Mouse (Mus musculus) colon, adult 2 months (tissue): ENCODE results near the gene Spock1. TPM values are rescaled to one million over a fixed set of nuclear protein-coding genes. Genes with fewer than 3 reads are reported as not detected.

Experiments used
- polyA plus RNA-seq: library from polyadenylated mRNA; depleted of rRNA; stranded (reverse); fragments of >200 nt; gene quantifications from 2 replicates; pipeline ENCODE4 v1.2.3, GENCODE M21; 2012; rRNA removed

Gene Spock1
- polyA plus RNA-seq, result 0.77 and 1.3 TPM in 2 replicates

DNA sequence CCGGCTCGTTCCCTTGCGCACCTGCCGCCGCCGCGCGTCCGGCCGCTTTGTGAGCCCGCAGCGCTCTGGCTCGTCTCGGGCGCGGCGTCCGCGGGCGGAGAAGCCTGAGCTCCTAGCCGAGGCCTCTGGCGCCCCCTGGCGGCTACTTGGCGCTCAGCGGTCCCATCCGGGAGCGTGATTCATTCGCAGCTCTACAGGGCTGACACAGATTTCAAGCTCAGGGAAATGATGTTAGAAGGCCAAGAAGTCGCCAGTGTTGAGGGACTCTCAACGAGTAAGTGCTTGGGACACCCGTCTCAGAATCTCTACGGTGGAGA is at the start of gene Spock1:
TSS of gene Spock1 (minus strand) at position 67 of the 317 bp plus-strand sequence.

Other genes starting within 250 kb of the Spock1 start
- gene Klhl3, start 205.3 kb upstream of the Spock1 start, polyA plus RNA-seq, result 0.69 and 0.80 TPM in 2 replicates
- 134 and 143 TPM in 2 replicates for gene Hnrnpa0, start 220.2 kb upstream of the Spock1 start, polyA plus RNA-seq
- gene Idnk, start 249.3 kb upstream of the Spock1 start, polyA plus RNA-seq, result 16.0 and 17.7 TPM in 2 replicates